Mouse (Mus musculus): ENCODE results near the gene Usp50. TPM values are rescaled to one million over a fixed set of nuclear protein-coding genes. Genes with fewer than 3 reads are reported as not detected.

Gene Usp50
- polyA plus RNA-seq, 1 experiment from 2014 or later: 2.9 TPM

DNA sequence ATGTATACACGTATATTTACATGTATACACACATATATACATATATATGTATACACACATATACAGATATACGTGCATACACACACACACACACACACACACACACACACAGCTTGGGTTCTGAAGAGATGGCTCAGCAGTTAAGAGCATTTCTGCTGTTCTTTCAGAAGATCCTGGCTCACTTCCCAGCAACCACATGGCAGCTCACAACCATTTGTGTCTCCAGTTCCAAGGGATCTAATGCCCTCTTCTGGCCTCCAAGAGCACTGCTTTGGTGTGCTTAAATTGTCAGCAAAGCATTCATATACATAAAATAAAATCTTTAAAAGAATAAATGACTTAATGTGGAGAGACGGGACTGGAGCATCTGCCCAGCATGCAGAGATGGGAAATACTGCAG lies 837 bp downstream of the Usp50 start:
- 90% methylated on average over 3 of the region's 3 CpGs for WGBS
- no peak overlapping the region for H3K4me3 ChIP-seq (ENCODE audit: low read depth, low read length)

DNA sequence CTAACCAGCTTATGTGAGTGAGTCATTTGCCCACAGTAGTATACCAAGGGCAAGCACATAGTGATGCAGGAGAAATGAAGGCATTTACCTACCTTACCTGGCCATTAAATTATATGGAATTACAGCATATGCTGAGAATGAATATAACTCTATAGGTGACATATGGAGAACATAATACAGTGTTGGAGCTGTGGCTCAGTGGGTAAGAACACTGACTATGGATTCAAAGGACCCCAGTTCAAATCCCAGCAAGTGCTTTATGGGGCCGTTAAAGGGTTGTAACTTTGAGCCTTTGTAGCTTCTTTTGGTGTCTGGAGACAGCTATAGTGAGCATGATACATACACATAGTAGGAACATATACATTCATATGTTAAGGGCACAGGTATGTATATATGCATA lies 1.8 kb downstream of the Usp50 start:
- H3K9ac ChIP-seq (replicated peaks; ENCODE audit: low read depth, low read length): no peak overlapping the region
- no peak overlapping the region for H3K27ac ChIP-seq (ENCODE audit: low read depth, low read length)
- ATAC-seq (ENCODE audit: low read depth): no peak
- no peak overlapping the region for H3K4me2 ChIP-seq (ENCODE audit: low read depth, low read length)
- no peaks in the 10 kb centered on the region for H3K9me3 ChIP-seq (ENCODE audit: control insufficient read depth, low read length)
- H3K4me3 ChIP-seq (ENCODE audit: low read depth, low read length): no peak overlapping the region
- no peaks in the 10 kb centered on the region for H3K4me1 ChIP-seq (ENCODE audit: control insufficient read depth, insufficient read depth, low read length)
- H3K27me3 ChIP-seq (ENCODE audit: control insufficient read depth, insufficient read depth, low read length): no peaks in the 10 kb centered on the region
- no peaks in the 10 kb centered on the region for H3K36me3 ChIP-seq (ENCODE audit: control insufficient read depth, insufficient read depth, low read length)
- 80% methylated on average over 1 of the region's 1 CpGs for WGBS

More for the DNA sequence above, 837 bp downstream of the Usp50 start:
- Histone ChIP-seq H3K4me2 (ENCODE audit: low read depth, low read length) (no peak overlapping the region), H3K27ac (ENCODE audit: low read depth, low read length) (no peak overlapping the region), H3K4me1 (ENCODE audit: control insufficient read depth, insufficient read depth, low read length) (no peaks in the 10 kb centered on the region), H3K9ac (replicated peaks; ENCODE audit: low read depth, low read length) (no peak overlapping the region), H3K9me3 (ENCODE audit: control insufficient read depth, low read length) (no peaks in the 10 kb centered on the region), H3K36me3 (ENCODE audit: control insufficient read depth, insufficient read depth, low read length) (no peaks in the 10 kb centered on the region), H3K27me3 (ENCODE audit: control insufficient read depth, insufficient read depth, low read length) (no peaks in the 10 kb centered on the region)
- ATAC-seq (ENCODE audit: low read depth): no peak

DNA sequence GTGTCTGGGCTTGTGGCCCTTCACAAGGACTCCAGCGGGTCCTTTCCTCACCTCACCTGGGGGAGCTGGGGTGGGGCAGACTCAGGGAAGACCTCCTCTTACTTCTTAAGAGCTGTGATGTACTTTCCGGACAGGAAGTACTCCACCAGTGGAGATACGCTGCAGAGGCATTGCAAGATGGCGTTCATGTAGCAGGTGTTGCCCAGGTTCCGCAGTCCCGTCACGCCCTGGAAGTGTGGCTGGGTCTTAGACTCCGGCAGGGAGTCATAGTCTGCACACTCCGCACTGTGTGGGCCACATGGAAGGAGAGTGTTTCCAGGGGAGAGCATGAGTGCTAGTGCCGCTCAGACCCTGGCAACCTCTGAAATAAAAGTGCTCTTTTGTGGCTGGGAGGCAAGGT lies 3.0 kb downstream of the Usp50 start:
- Histone ChIP-seq H3K36me3 (ENCODE audit: control insufficient read depth, insufficient read depth, low read length) (no peaks in the 10 kb centered on the region), H3K27ac (ENCODE audit: low read depth, low read length) (no peak overlapping the region), H3K4me2 (ENCODE audit: low read depth, low read length) (no peak overlapping the region), H3K4me3 (ENCODE audit: low read depth, low read length) (no peak overlapping the region), H3K4me1 (ENCODE audit: control insufficient read depth, insufficient read depth, low read length) (no peaks in the 10 kb centered on the region), H3K27me3 (ENCODE audit: control insufficient read depth, insufficient read depth, low read length) (no peaks in the 10 kb centered on the region), H3K9ac (replicated peaks; ENCODE audit: low read depth, low read length) (no peak overlapping the region), H3K9me3 (ENCODE audit: control insufficient read depth, low read length) (no peaks in the 10 kb centered on the region)
- no peak for ATAC-seq (ENCODE audit: low read depth)
- WGBS: 93% methylated on average over 10 of the region's 10 CpGs

DNA sequence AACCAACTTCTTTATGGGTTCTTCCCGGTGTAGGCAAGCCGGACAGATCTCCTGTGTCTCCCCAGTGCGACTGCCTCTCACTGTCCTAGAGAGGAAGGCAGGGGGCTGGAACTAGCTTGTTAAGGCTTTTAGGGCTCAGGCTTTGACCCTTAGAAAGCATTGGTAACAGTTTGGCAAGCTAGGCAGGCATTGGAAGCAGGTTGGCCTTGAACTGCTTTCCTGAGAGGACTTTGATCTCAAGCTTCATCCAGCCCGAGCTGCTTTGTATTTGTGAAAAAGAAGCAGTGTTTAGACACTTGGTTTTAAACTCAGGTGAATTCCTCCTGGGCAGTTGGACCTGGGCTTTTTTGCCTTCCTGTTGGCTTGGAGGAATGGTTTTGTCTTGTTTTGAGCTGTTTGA lies 4.5 kb downstream of the Usp50 start:
- no peak overlapping the region for H3K4me3 ChIP-seq (ENCODE audit: low read depth, low read length)
- no peaks in the 10 kb centered on the region for H3K36me3 ChIP-seq (ENCODE audit: control insufficient read depth, insufficient read depth, low read length)
- no peak overlapping the region for H3K27ac ChIP-seq (ENCODE audit: low read depth, low read length)
- no peaks in the 10 kb centered on the region for H3K27me3 ChIP-seq (ENCODE audit: control insufficient read depth, insufficient read depth, low read length)
- H3K9me3 ChIP-seq (ENCODE audit: control insufficient read depth, low read length): no peaks in the 10 kb centered on the region
- WGBS: 89% methylated on average over 4 of the region's 4 CpGs
- no peak overlapping the region for H3K9ac ChIP-seq (replicated peaks; ENCODE audit: low read depth, low read length)
- no peak for ATAC-seq (ENCODE audit: low read depth)
- no peak overlapping the region for H3K4me2 ChIP-seq (ENCODE audit: low read depth, low read length)
- H3K4me1 ChIP-seq (ENCODE audit: control insufficient read depth, insufficient read depth, low read length): no peaks in the 10 kb centered on the region

DNA sequence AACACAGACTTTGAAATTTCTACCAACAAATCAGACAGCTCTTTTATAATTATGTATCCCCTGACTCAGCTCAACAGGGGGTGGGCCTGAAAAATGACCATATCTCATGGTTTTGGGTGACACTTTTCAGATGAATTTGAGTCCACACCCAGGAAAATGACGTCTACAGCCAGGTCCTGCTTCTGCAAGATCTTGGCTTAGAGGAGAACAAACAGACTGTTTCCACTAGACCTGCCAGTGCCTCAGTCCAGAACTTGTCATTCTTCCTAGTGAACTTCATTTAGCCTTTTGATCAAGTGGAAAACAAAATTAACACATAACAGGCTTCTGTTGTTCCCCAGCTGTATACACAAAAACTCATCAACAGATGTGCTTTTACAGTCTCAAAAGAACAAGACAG lies 6.9 kb downstream of the Usp50 start:
- Histone ChIP-seq H3K9ac (replicated peaks; ENCODE audit: low read depth, low read length) (no peak overlapping the region), H3K27ac (ENCODE audit: low read depth, low read length) (no peak overlapping the region), H3K9me3 (ENCODE audit: control insufficient read depth, low read length) (no peaks in the 10 kb centered on the region), H3K4me2 (ENCODE audit: low read depth, low read length) (no peak overlapping the region), H3K4me3 (ENCODE audit: low read depth, low read length) (no peak overlapping the region), H3K4me1 (ENCODE audit: control insufficient read depth, insufficient read depth, low read length) (no peaks in the 10 kb centered on the region), H3K27me3 (ENCODE audit: control insufficient read depth, insufficient read depth, low read length) (no peaks in the 10 kb centered on the region), H3K36me3 (ENCODE audit: control insufficient read depth, insufficient read depth, low read length) (no peaks in the 10 kb centered on the region)
- WGBS: 74% methylated on average over 1 of the region's 1 CpGs
- no peak for ATAC-seq (ENCODE audit: low read depth)

DNA sequence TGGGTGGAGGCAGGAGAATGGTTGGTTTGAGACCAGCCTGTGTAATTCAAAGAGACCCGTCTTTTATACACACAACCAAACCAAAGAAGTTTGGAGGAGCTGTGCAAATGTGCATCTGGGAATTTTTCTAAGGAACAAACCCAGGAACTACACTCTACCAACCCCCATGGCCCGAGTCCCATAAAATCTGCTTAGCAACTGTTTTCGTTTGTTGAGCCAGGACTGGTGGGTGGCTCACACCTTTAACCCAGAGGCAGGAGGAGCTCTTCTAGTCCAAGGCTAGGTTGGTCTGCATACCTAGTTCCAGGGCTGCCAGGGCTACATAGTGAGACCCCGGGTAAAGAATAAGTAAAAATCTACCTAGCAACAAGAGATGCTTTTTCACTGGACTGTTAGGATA lies 7.3 kb downstream of the Usp50 start:
- Histone ChIP-seq H3K4me1 (ENCODE audit: control insufficient read depth, insufficient read depth, low read length) (no peaks in the 10 kb centered on the region), H3K27ac (ENCODE audit: low read depth, low read length) (no peak overlapping the region)
- 72% methylated on average over 4 of the region's 4 CpGs for WGBS

DNA sequence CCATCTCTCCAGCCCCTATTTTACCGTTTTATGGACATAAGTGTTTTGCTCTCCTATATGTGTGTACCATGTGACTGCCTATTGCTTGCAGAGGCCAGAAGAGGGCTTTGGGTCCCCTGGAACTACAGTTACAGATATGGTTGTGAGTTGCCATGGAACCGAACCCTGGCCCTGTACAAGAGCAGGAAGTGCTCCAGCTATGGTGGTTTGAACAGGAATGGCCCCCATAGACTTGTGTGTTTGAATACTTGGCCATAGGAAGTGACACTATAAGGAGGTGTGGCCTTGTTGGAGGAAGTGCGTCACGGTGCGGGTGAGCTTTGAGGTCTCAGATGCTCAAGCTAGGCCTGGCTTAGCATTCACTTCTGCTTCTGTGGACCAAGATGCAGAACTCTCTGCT lies 11.1 kb downstream of the Usp50 start:
- Histone ChIP-seq H3K9me3 (ENCODE audit: control insufficient read depth, low read length) (no peaks in the 10 kb centered on the region), H3K27ac (ENCODE audit: low read depth, low read length) (no peak overlapping the region), H3K27me3 (ENCODE audit: control insufficient read depth, insufficient read depth, low read length) (no peaks in the 10 kb centered on the region), H3K4me1 (ENCODE audit: control insufficient read depth, insufficient read depth, low read length) (no peaks in the 10 kb centered on the region), H3K4me2 (ENCODE audit: low read depth, low read length) (no peak overlapping the region), H3K4me3 (ENCODE audit: low read depth, low read length) (no peak overlapping the region), H3K36me3 (ENCODE audit: control insufficient read depth, insufficient read depth, low read length) (no peaks in the 10 kb centered on the region), H3K9ac (replicated peaks; ENCODE audit: low read depth, low read length) (no peak overlapping the region)
- no peak for ATAC-seq (ENCODE audit: low read depth)
- WGBS: 88% methylated on average over 5 of the region's 5 CpGs

More for the DNA sequence above, 7.3 kb downstream of the Usp50 start:
- Histone ChIP-seq H3K9me3 (ENCODE audit: control insufficient read depth, low read length) (no peaks in the 10 kb centered on the region), H3K36me3 (ENCODE audit: control insufficient read depth, insufficient read depth, low read length) (no peaks in the 10 kb centered on the region), H3K4me3 (ENCODE audit: low read depth, low read length) (no peak overlapping the region), H3K9ac (replicated peaks; ENCODE audit: low read depth, low read length) (no peak overlapping the region), H3K27me3 (ENCODE audit: control insufficient read depth, insufficient read depth, low read length) (no peaks in the 10 kb centered on the region), H3K4me2 (ENCODE audit: low read depth, low read length) (no peak overlapping the region)
- no peak for ATAC-seq (ENCODE audit: low read depth)

DNA sequence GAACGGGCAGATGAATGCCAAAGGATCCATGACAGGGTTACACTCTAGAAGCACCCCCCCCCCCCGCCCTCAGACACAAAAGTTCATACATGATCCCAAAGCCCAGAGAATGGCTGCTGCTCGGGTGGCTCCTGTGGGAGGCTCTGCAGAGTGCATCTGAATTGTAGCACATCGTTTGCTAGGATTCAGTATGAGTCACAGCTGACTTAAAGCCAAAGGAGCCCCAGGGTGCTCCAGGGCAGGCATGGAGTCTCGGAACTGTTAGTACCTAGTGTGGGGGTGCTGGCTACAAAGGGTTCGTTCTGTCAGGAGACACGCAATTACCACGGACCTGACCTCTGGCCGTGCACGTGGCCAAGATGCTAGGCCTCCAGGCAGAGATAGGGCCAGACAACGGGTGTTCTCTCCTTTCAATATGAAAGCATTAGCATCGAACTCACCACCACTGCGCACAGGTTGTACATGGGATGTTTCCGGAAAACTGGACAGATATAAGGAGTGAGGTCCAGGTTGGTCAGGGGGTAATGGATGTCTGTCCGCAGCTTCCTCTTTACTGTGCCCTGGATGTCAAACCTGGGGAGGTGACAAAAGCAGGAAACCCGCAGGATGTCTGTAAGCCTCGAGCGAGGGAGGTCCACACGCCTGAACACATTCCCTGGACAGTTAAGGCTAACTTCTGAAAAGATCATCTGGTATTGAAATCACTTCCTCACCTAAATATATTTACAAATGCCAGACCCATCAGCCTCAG lies 13.7 kb downstream of the Usp50 start:
- H3K4me1 ChIP-seq (ENCODE audit: control insufficient read depth, insufficient read depth, low read length): no peaks in the 10 kb centered on the region
- WGBS: 78% methylated on average over 19 of the region's 19 CpGs
- no peaks in the 10 kb centered on the region for H3K9me3 ChIP-seq (ENCODE audit: control insufficient read depth, low read length)

DNA sequence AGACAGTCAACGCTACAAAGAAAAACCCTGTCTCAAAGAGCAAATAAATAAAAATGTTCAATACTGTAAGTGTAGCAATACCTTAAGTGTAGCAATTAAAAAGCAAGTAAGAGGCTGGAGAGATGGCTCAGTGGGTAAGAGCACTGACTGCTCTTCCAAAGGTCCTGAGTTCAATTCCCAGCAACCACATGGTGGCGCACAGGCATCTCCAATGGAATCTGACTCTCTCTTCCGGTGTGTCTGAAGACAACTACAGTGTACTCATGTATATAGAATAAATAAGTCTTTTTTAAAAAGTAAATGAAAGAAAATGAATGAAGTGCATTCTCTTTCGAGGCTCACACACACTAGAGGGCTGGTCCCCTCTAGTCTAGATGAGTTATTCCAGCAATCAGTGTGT lies 15.1 kb downstream of the Usp50 start:
- WGBS: 80% methylated on average over 4 of the region's 4 CpGs
- no peaks in the 10 kb centered on the region for H3K9me3 ChIP-seq (ENCODE audit: control insufficient read depth, low read length)
- H3K27me3 ChIP-seq (ENCODE audit: control insufficient read depth, insufficient read depth, low read length): no peaks in the 10 kb centered on the region
- H3K36me3 ChIP-seq (ENCODE audit: control insufficient read depth, insufficient read depth, low read length): no peaks in the 10 kb centered on the region
- no peak overlapping the region for H3K9ac ChIP-seq (replicated peaks; ENCODE audit: low read depth, low read length)
- H3K4me3 ChIP-seq (ENCODE audit: low read depth, low read length): no peak overlapping the region
- no peak overlapping the region for H3K27ac ChIP-seq (ENCODE audit: low read depth, low read length)
- ATAC-seq (ENCODE audit: low read depth): no peak
- H3K4me1 ChIP-seq (ENCODE audit: control insufficient read depth, insufficient read depth, low read length): no peaks in the 10 kb centered on the region
- no peak overlapping the region for H3K4me2 ChIP-seq (ENCODE audit: low read depth, low read length)

More for the DNA sequence above, 13.7 kb downstream of the Usp50 start:
- no peak overlapping the region for H3K27ac ChIP-seq (ENCODE audit: low read depth, low read length)
- no peaks in the 10 kb centered on the region for H3K27me3 ChIP-seq (ENCODE audit: control insufficient read depth, insufficient read depth, low read length)
- ATAC-seq (ENCODE audit: low read depth): no peak
- no peak overlapping the region for H3K4me3 ChIP-seq (ENCODE audit: low read depth, low read length)
- H3K36me3 ChIP-seq (ENCODE audit: control insufficient read depth, insufficient read depth, low read length): no peaks in the 10 kb centered on the region
- no peak overlapping the region for H3K4me2 ChIP-seq (ENCODE audit: low read depth, low read length)
- H3K9ac ChIP-seq (replicated peaks; ENCODE audit: low read depth, low read length): no peak overlapping the region
